Mouse (Mus musculus): Measurements from ENCODE around the gene Dvl1.

GRCm38 (mm10) chr4:155895216-155895615, 48.0 kb downstream of the Dvl1 start:
- TF ChIP-seq GATA1 (IDR thresholded peaks at IDR 0.05; ENCODE audit: low read length) (no peak), TAL1 (IDR thresholded peaks at IDR 0.05; ENCODE audit: low read length) (no peak)

Measured in erythroblast, embryonic 14.5 days (primary cell).